ENCODE assay signal across 25 mouse cellular contexts in genomic region chr5:132485994-132486393, GRCm38 (mm10). TPM values are rescaled to one million over a fixed set of nuclear protein-coding genes. Genes with fewer than 3 reads are reported as not detected.
"Had no signal": no experiment of that assay in that cellular context is flagged by ENCODE, and none has a peak within 500 bp of the region (broad histone marks: within the 10 kb centered on the region; RNA-seq: fewer than 3 reads in every experiment).

No protein-coding gene starts in this region.

- H3K27ac ChIP-seq: heart, embryonic 10.5 days; hindbrain, embryonic 10.5 days; hindbrain, embryonic 12.5 days; hindbrain, embryonic 14.5 days; intestine, embryonic 15.5 days; layer of hippocampus, adult 2 months; left cerebral cortex, adult 2 months; limb, embryonic 10.5 days; limb, embryonic 12.5 days; liver, embryonic 12.5 days; liver, embryonic 14.5 days had no signal

- H3K36me3 ChIP-seq: heart, embryonic 10.5 days; heart, embryonic 12.5 days; hindbrain, embryonic 10.5 days; hindbrain, embryonic 12.5 days; intestine, embryonic 15.5 days; limb, embryonic 10.5 days; limb, embryonic 12.5 days; liver, embryonic 12.5 days had no signal

- H3K4me3 ChIP-seq: heart, embryonic 10.5 days; heart, embryonic 12.5 days; hindbrain, embryonic 10.5 days; hindbrain, embryonic 12.5 days; intestine, embryonic 15.5 days; layer of hippocampus, adult 2 months; left cerebral cortex, adult 2 months; limb, embryonic 10.5 days; limb, embryonic 12.5 days; liver, embryonic 12.5 days had no signal

- H3K9me3 ChIP-seq: heart, embryonic 10.5 days; heart, embryonic 12.5 days; hindbrain, embryonic 10.5 days; hindbrain, embryonic 12.5 days; intestine, embryonic 15.5 days; limb, embryonic 10.5 days; limb, embryonic 12.5 days; liver, embryonic 12.5 days had no signal

- DNase-seq: gastrocnemius, postnatal 10 days; gastrocnemius, postnatal 25 days; heart, postnatal 14 days; heart, postnatal 4 days; kidney, adult 18-20 months; kidney, adult 8-10 months; kidney, postnatal 10 days; kidney, postnatal 25 days; kidney, postnatal 4 days; liver had no signal

- H3K9ac ChIP-seq: heart, embryonic 12.5 days; hindbrain, embryonic 12.5 days; hindbrain, embryonic 14.5 days; intestine, embryonic 15.5 days; limb, embryonic 12.5 days; liver, embryonic 12.5 days; liver, embryonic 14.5 days had no signal

- H3K4me2 ChIP-seq: heart, embryonic 12.5 days; hindbrain, embryonic 12.5 days; hindbrain, embryonic 14.5 days; intestine, embryonic 15.5 days; limb, embryonic 12.5 days; liver, embryonic 12.5 days had no signal

- ATAC-seq: hindbrain, embryonic 16.5 days; inflammation-experienced regulatory T-cells, adult 6 months; intestine, embryonic 15.5 days; intestine, postnatal 0 days; liver, embryonic 12.5 days had no signal

- H3K27me3 ChIP-seq: heart, embryonic 12.5 days; hindbrain, embryonic 12.5 days; intestine, embryonic 15.5 days; limb, embryonic 12.5 days; liver, embryonic 12.5 days had no signal

RNA-seq across cellular contexts. Expression of gene Auts2, which starts 57.1 kb away (rescaled TPM):
- polyA plus RNA-seq: inflammation-experienced regulatory T-cells, adult 6 months had no signal
